Mouse (Mus musculus) inflammation-experienced regulatory T-cells, adult 6 months (primary cell): Measurements from ENCODE around the gene Lrrc8d. TPM values are rescaled to one million over a fixed set of nuclear protein-coding genes. Genes with fewer than 3 reads are reported as not detected.

ENCODE experiments used
- ATAC-seq: one replicate; pipeline ENCODE4 v1.8.0; 2017
- polyA plus RNA-seq, 3 experiments: library from polyadenylated mRNA; unstranded; fragments of 100-300 nt; shearing (Covaris generic); gene quantifications; one replicate each; pipeline ENCODE4 v1.2.1; 2017

The Lrrc8d gene
- polyA plus RNA-seq, 3 experiments from 2014 or later, result 11.8 to 28.4 (median 26.5) TPM

DNA sequence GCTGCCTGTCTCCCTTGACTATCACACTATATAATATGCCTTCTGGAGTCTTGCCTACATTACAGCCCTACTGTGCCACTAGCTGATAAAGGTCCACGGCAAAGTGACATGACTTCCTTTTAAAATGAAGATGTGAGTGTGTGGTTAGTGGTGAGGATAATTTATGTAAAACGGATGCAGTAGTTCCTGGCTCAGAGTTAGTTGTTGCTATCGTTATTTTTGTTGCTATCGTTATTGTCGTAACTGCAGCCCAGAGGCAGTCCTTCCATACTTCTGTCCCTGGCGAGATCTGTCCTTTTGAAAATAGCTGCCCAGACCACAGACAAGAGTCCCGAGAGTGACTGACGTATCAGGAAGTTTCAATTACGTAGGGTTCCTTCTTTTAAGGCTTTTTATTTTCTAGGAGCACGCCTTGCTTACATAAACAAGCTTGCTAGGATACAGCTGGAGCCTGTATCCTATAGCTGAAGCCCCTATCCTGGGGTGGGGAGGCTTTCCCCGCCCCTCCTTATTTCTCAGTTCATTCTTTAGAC, 18.4 kb downstream of the Lrrc8d start:
- ATAC-seq, result peak; percentile 90

DNA sequence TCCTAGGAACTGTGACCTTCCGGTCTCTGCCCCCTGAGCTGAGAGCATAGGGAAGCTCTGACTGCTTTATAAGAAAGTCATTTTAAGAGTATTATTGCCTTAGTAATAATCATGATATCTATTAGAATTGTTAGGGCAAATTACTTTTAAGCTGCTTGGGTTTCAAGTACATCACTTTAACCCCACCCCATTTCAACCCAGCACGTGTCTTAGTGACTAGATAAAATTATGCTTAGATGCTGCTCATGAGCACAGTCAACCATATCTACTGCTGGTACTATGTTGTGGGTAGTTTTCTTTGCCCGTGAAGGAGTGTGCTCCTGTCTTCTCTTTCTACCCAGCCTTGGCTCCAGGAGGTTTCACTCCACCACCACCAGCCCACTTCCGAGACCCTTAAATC, 21.5 kb downstream of the Lrrc8d start:
- no peak for ATAC-seq

GRCm38 (mm10) chr5:105722807-105723206, 23.0 kb downstream of the Lrrc8d start:
- no peak for ATAC-seq

GRCm38 (mm10) chr5:105730193-105730831, 30.5 kb downstream of the Lrrc8d start:
- ATAC-seq, result no peak

DNA sequence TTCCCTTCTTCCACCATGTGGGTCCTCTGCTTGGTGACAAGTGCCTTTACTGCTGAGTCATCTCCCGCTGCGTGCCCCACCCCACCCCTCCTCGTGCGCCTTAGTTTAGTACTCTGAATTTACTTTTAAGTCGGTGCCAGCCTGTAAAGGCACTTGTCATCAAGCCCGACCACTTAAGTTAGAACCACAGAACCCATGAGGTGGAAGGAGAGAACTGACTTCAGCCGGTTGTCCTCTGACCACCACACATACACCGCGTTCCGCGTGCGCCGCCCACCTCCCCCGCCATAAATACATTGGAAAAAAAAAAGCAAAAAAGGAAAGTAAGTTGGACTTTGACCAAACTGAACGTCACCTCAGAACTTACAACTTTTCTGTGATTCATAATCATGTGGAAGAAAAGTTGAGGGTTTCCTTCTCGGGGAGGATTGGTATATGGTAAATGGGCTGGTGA, 31.4 kb downstream of the Lrrc8d start:
- peak; percentile 31 for ATAC-seq

DNA sequence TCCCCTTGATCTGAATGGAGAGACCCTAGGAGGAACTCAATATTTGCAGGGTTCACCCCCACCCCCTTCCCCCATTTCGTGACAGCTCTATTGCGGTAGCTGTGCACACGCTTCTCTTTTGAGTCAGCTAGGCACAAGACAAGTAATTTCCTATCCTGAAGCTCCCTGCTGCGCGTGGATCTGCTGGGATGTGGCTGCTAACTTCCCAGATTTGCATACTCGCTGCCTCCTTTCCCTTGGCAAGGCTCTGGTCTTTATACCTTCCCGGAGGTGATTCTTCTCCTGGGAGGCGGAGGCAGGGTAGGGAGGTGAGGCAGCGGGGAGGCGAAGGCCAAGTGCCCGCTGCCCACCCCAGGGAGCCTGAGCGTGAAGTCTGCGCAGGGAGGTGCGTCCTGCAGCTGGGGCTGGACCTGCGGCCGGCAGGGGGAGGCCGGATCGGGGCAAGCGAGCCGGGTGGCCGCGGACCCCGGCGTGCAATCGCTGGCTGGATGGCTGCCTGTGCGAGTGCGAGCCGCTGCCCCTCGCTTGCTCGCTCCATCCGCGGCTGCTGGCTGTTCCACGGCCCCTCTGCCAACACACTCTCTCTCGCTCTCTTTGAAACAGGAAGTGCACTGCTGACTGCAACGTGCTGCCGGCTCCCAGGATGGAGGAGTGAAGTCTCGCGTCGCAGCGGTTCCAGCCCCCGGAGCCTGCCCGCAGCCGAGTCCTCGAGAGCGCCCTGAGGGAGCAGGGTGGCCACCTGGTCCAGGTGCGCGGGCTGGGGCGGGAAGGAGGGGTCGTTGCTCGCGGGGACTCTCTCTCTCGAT, 32.1 kb downstream of the Lrrc8d start:
- peak; percentile 85 for ATAC-seq

DNA sequence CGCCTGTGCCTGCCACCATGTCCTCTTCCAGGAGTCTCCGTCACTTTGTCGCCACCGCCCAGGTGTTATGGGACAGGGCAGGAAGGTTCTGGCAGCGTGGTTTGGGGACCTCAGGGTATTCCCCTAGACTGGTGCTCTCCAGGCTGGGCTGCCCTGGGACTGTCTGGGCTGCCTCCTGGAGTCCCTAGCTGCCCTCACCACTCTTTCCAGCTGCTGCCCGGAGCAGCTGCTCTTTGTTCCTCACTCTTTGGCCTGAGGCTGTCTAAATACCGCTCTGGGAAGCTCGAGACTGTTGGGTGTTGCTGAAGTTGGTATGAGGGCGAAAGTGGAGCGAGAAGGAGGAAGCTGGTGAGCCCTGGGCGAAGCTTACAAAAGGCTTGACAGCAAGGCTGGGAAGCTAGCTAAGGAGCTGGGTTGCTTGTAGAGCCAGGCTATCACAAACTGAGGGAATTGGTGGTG, 32.7 kb downstream of the Lrrc8d start:
- peak; percentile 44 for ATAC-seq

DNA sequence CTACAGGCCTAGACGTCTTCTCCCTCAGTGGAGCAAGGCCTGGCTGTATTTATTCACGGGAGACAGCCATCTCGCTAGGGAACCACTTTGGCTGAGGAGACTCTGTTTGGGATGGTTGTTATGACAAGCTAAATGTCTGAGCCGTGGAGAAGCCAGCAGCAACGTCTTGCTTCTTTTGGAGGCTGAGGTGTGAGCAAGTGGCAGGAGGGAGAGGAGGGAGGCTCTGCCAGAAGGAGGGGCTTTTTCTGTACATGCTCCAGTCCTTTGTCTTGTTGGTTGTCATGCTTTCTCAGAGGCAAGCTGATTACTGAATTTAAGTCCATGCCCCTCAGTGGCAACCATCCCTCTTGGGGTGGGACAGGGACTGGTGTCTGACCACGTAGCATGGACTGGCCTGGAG, 33.5 kb downstream of the Lrrc8d start:
- ATAC-seq, result no peak

DNA sequence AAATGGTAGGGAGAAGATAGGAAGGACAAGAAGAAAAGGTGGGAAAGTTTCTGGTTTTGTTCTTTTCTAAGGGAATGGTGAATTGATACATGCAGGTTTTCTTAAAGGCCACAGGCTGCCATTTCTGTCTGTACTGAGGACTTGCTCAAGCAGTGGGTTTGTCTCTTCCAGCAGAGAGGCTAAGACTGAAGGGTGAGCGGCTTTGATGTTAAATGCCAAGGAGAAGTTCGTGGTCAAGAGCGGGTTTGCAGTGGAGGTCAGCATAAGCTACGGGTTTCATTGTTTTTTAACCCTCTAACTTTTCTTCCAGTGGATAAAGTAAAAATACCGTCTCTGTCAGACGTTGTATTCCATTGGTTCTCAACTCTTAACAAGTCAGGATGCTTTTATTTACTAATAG, 36.6 kb downstream of the Lrrc8d start:
- no peak for ATAC-seq

GRCm38 (mm10) chr5:105737145-105737544, 37.4 kb downstream of the Lrrc8d start:
- no peak for ATAC-seq

GRCm38 (mm10) chr5:105740437-105740836, 40.7 kb downstream of the Lrrc8d start:
- no peak for ATAC-seq

DNA sequence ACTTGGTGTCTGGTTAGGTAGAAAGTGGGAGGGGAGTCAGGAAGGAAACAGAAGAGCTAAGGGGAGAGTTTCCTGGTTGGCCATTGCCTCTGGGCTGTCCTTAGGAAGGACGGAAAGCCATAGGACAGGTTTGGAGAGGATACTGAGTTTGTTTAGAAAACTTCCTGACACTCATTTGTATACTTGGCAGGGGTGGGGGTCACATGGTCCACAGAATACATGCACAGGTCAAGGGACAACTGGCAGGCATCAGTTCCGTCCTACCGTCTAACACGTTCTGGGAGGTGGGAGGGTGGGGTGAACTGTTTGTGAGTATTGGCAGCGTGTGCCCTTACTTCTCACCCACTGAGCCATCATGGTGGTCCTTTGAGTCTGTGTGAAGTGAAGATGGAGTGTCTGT, 42.9 kb downstream of the Lrrc8d start:
- ATAC-seq, result no peak

- ATAC-seq, result no peak
Observed at GRCm38 (mm10) chr5:105745324-105745723, 45.6 kb downstream of the Lrrc8d start.

- ATAC-seq, result no peak
Observed at GRCm38 (mm10) chr5:105745927-105746454, 46.2 kb downstream of the Lrrc8d start.

DNA sequence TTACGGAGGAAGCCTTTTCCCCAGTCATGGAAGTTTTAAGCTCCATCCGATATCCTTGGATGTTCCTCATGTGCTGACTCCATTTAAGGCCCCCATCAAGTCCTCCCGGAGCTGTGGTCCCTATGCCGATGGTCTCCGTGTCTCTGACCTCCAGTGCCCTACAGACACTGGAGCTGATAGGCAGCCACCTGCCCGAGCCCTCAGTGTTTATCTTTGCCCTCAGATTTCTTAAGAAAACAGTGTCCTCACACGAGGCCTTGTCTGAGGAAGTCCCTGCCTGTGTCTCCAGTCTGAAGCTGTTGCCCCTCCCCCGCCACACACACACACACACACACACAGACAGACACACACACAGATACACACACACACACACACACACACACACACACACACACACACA, 55.0 kb downstream of the Lrrc8d start:
- ATAC-seq, result no peak

GRCm38 (mm10) chr5:105755491-105755890, 55.7 kb downstream of the Lrrc8d start:
- no peak for ATAC-seq

- ATAC-seq, result no peak
Observed at GRCm38 (mm10) chr5:105757978-105758377, 58.2 kb downstream of the Lrrc8d start.

DNA sequence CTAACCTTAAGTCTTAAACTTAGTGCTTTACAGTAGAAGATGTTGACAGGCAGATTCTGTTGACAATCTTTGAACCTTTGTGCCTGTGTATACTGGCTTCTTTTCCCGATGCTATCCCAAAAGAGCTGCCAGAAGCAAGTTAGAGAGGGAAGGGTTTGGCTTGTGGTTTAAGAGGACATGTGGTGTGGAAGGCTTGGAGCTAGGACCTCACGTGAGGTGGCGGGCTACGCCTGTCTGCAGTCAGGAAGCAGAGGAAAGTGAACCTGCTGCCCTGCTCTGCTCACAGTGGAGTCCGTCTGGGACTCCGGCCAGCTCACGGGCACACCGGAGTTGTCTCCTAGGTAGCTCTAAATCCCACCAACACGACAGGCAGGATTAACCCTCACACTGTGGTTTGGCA, 59.1 kb downstream of the Lrrc8d start:
- no peak for ATAC-seq

GRCm38 (mm10) chr5:105761848-105762482, 62.2 kb downstream of the Lrrc8d start:
- no peak for ATAC-seq

DNA sequence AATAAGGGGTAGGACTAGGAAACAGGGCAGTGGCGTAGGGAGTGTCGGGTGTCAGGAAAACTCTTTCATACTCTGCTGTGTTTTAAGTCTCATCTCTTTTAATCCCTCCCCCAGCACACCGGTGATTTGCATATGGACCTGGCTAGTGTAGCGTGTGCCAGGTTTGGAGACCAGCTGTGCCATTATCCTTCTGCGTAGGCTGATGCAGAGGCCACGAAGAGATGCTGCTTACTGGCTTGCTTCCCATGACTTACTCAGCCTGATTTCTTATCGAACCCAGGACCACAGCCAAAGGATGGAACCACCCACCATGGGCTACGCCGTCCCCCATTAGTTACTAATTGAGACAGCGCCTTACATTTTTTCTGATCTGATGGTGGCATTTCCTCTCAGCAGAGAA, 64.6 kb downstream of the Lrrc8d start:
- ATAC-seq, result no peak

DNA sequence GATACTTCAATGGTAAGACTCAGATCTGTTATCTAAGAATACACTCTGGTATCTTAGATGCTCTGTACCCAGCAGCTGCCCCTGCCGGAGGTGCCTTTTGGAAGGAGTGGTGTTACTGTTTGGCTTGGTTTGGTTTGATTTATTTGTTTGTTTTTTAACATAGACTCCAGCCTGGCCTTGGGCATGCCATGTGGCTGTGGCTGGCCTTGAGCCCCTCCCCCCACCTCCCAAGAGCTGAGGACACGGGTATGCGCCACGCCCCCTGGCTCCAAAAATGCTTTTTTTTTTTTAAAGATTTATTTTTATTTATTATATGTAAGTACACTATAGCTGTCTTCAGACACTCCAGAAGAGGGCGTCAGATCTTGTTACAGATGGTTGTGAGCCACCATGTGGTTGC, 65.6 kb downstream of the Lrrc8d start:
- ATAC-seq, result no peak

- no peak for ATAC-seq
Observed at GRCm38 (mm10) chr5:105776368-105776767, 76.6 kb downstream of the Lrrc8d start.

- ATAC-seq, result no peak
Observed at GRCm38 (mm10) chr5:105776978-105777593, 77.3 kb downstream of the Lrrc8d start.
